Mouse (Mus musculus): ENCODE data around the gene Golt1a.

The Golt1a gene

DNA sequence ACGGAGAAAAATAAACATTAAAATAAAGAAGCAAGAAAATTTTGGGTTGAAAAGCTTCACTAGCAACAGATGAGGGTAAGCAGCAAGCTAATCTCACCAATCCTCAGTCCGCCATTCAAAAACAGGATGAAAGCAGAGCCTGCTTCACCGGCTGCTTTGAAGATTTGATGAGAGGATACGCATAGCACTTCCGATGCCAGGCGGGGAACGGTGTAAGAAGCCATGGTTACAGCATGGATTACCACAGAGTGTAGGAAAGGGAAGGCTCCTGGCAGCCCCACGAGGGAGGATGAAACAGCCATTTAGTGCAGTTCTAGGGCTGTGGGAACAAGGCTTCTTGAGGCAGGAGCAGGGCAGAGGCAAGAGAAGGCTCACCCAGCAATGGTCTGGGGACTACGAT is 42.2 kb downstream of the Golt1a start:
- DNase-seq = no peak

DNA sequence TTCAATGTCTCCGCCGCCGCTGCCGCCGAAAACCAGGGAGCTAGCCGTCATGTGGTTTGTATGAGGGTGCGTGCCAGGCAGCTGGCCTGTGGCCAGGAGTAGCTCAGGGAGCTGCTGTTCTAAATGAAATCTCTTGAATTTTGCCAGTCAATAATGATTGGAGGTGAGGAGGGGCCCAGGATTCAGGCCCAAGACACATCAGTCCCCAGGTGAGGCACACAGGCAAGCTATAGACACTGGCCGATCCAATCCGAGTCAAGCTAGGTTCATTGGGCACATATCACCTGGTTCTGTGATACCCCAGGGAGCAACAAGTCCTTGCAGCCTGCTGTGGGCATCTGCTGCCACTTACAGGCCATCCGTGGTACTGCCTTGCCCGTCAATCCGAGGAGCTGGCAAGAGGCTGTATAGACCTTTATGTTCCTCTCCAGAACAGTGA is 43.8 kb downstream of the Golt1a start:
- peak; percentile 88 to 89 for DNase-seq

DNA sequence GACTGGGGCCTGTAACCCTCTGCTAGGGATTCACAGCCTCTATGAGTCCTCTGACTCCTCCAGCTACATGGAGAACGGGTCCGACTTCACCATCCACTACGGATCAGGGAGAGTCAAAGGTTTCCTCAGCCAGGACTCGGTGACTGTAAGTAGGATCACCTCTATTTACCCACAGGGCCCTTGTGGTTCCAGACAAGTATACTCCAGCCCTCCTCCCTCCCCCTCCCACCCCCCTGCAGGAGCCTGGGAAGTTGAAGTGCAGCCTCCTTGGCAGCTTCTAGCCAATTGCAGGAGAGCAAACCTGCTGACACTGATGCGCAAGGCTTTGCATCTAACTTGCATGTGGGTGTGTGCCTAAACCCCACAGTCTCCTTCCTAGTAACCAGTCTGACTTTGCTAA is 45.9 kb downstream of the Golt1a start:
- DNase-seq = no peak

DNA sequence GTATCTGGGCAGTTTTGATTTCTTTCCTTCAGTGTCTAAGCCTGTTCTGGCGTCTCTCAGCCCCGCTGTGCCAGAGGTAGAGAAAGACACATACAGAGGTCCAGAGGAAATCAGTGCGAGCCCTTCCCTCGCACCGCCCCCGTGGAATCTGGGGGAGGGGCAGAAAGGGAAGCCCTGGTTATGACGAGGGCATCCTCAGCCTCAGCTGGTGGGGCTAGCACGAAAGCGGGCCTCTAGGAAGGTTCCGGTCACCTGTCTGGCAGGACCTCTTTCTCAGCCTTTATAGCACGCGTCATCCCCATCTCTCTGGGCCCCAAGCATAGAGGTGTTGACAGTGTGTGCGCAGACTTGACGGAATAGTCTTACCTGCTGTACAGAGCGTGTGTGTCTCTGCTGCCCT is 46.3 kb downstream of the Golt1a start:
- no peak for DNase-seq

- DNase-seq = no peak
Measured at GRCm38 (mm10) chr1:133356330-133356729, 46.7 kb downstream of the Golt1a start.

DNA sequence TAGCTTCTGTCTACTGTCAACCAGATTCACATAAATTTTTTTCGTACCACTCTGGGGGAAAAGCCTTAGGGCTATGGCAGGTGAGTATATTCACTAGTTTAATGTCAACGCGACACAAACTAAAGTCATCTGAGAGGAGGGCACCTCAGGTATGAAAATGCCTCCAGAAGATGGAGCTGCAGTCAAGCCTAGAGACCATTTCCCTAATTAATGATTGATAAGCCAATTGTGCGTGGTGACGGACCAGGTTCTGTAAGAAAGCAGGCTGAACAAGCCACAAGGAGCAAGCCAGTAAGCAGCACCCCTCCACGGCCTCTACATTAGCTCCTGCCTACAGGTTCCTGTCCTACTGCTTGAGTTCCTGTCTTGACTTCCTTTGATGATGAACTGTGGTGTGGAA is 51.4 kb downstream of the Golt1a start:
- no peak for DNase-seq

- no peak for DNase-seq
Measured at GRCm38 (mm10) chr1:133362103-133362502, 52.5 kb downstream of the Golt1a start.

DNA sequence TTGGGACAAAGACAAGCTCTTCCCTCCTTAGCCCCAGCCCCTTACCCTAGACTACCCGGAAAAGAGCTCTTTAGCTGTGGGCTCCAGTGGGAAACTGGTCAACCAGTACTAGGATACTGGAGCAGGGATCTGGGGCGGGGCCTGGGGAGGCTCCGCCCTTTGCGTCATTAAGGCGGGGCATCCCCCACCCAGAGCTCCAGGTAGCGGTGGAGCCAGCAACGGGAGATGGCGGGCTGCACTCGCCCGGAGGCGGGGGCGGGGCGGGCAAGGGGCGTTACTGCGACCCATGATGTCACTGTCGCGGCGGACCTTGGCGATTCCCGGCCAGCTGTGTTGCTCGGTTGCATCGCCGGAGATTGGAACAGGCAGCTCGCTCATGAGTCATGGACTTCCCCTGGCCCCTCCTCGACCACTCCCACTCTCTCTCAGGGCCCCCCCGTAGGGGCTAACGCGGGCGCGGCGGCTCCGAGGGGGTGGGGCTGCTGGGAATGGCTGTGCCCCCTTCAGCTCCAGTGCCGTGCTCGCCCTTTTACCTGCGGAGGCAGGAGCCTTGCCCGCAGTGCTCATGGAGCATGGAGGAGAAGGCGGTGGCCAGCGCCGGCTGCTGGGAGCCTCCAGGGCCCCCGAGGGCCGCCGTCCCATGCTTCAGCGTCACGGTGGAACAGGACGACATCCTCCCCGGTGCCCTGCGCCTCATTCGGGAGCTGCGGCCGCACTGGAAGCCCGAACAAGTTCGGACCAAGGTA is 53.8 kb downstream of the Golt1a start, which contains the start of gene Etnk2:
TSS of gene Etnk2 (plus strand) at position 297 of the 746 bp plus-strand sequence.
- peak; percentile 88 to 93 for DNase-seq

GRCm38 (mm10) chr1:133364022-133364630 is 54.5 kb downstream of the Golt1a start:
- DNase-seq = no peak

- DNase-seq = no peak
Measured at GRCm38 (mm10) chr1:133364890-133365289, 55.3 kb downstream of the Golt1a start.

DNA sequence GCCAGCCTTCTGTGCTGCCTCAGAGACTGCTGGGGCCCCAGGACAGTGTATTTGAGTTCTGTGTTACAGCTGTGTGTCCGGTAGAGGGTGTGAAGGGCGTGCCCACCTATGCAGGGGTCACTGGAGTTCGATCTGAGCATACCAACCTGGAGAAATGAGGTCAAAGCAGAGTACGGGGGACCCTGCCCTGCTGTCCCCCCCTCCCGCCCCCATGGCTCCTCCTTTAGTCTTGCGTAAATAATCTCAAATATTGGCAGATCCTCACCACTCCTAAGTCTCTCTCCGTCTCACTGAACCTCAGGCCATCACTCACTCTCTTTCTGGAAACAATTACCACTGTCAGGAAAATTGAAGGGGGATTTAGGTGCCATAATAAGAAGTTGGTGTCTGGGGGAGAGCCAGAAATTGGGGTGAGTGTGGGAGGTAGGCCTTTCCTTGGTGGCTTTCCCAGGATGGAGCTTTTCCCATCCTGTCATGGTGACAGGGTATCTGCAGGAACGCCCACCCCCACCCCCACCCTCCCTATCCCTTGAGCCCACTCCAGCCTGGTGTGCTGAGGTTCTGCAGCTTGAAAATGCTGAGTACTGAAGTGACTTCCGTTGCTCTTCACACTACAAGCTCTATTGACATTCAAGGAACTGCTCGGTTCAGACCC is 57.5 kb downstream of the Golt1a start:
- DNase-seq = no peak

- no peak for DNase-seq
Measured at GRCm38 (mm10) chr1:133367606-133368488, 58.2 kb downstream of the Golt1a start.

- DNase-seq = no peak
Measured at GRCm38 (mm10) chr1:133368644-133369043, 59.0 kb downstream of the Golt1a start.

DNA sequence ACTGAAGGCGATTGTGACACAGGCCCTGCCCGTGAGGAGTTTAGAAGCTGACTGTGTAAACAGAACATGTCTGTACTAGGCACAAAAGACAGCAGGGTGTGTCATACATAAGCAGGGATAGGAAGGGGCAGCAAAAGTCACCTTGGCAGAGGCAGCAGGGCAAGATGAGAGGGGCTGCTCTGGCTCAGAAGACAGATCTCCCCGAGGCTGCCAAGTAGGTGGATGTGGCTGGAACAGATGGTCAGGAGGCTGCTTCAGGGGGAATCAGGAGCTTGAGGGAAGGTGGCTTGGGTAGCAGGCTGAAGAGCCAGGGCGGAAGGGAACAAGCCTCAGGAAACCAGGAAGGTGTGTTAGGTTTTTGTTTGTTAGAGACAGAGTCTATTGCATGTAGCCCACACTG is 60.8 kb downstream of the Golt1a start:
- no peak for DNase-seq

GRCm38 (mm10) chr1:133371431-133371830 is 61.8 kb downstream of the Golt1a start:
- DNase-seq = no peak

- DNase-seq = no peak
Measured at GRCm38 (mm10) chr1:133372113-133372512, 62.5 kb downstream of the Golt1a start.

Data from kidney, postnatal 4 days (tissue).